Mouse (Mus musculus): Measurements from ENCODE around the gene Rbm20. TPM values are rescaled to one million over a fixed set of nuclear protein-coding genes. Genes with fewer than 3 reads are reported as not detected.
A peak's percentile ranks its signal among the peaks of the same experiment; 100 is the strongest.

The Rbm20 gene
- polyA plus RNA-seq, 1 experiment, result 0.22 TPM

DNA sequence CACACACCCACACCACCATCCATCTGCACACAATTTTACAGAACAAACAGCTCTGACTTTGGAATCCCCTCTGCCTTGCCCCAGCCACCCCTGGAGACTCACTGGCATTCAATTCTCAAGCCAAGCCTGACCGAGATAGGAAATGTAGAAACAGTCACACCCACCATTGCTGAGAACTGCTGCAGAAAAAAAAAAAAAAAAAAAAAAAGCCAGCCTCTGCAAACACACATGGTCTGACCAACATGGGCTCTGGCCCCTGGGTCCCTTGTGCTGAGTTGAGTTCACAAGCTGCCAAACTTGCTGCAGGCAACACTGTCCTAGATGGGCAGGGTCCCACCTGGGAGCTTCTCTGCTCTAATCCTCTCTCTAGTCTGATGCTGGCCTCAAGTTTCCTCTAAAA, 200.7 kb downstream of the Rbm20 start:
- H3K36me3 ChIP-seq (ENCODE audit: control insufficient read depth, insufficient read depth, low read length), result no peaks in the 10 kb centered on the region
- WGBS, result 52% methylated on average over 1 of the region's 1 CpGs

DNA sequence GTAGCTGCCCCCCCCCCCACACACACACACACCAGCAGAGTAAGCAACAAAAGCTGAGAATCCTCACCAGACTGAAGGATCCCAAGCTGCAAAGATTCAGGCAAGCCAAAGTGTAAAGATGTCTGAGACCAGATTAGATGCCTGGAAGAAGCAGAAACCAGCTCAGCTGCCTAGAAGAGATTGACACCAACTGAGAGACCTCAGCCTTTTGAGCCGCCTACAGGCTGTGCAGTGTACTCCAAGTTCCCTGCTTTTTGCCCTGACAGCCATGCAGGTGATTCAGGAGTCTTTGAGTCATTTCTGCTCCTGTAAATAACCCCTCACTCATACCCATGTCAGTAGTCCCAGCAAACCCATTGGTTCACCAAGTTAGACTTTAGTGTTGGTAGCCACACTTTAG, 203.4 kb downstream of the Rbm20 start:
- no peak overlapping the region for H3K4me3 ChIP-seq (ENCODE audit: extremely low read depth, insufficient read depth, insufficient read length)
- no peaks in the 10 kb centered on the region for H3K4me1 ChIP-seq (ENCODE audit: control insufficient read depth, insufficient read depth, insufficient read length)
- no peaks in the 10 kb centered on the region for H3K36me3 ChIP-seq (ENCODE audit: control insufficient read depth, insufficient read depth, low read length)
- no peak overlapping the region for H3K27ac ChIP-seq (ENCODE audit: insufficient read depth, low read length)
- TF ChIP-seq CTCF (IDR thresholded peaks at IDR 0.05; ENCODE audit: extremely low read depth, insufficient read depth, insufficient read length, insufficient replicate concordance) (no peak), POLR2A (IDR thresholded peaks at IDR 0.05; ENCODE audit: low read depth, low read length) (no peak)
- no peak for DNase-seq (ENCODE audit: low read depth in 1 of 2, low spot score in 2 of 2)
- WGBS, result 94% methylated on average over 1 of the region's 1 CpGs
- H3K27me3 ChIP-seq (ENCODE audit: control insufficient read depth, insufficient read depth, low read length), result no peaks in the 10 kb centered on the region

More for the DNA sequence above, 200.7 kb downstream of the Rbm20 start:
- no peak for DNase-seq (ENCODE audit: low read depth in 1 of 2, low spot score in 2 of 2)
- Histone ChIP-seq H3K27me3 (ENCODE audit: control insufficient read depth, insufficient read depth, low read length) (no peaks in the 10 kb centered on the region), H3K27ac (ENCODE audit: insufficient read depth, low read length) (no peak overlapping the region), H3K4me3 (ENCODE audit: extremely low read depth, insufficient read depth, insufficient read length) (no peak overlapping the region), H3K4me1 (ENCODE audit: control insufficient read depth, insufficient read depth, insufficient read length) (no peaks in the 10 kb centered on the region)
- TF ChIP-seq CTCF (IDR thresholded peaks at IDR 0.05; ENCODE audit: extremely low read depth, insufficient read depth, insufficient read length, insufficient replicate concordance) (no peak), POLR2A (IDR thresholded peaks at IDR 0.05; ENCODE audit: low read depth, low read length) (no peak)

DNA sequence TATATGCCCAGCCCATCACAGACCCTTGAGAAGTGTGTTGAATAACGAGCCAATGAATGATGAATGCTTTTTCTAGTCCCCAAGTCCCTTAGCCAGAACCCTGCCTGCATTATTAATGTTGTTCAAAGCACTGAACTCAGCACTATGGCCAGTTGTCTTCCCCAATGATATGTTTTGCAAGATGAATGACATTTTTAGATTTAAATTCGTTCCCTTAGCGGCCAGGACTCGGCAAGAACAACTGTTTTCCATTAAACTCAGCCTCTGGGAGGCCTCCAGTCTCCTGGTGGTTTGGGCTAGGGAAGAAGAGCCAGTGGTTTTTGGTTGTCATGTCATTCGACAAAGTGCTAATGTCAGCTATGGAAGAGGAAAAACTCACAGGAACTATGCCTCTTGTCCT, 204.7 kb downstream of the Rbm20 start:
- peaks cover 3% of the 10 kb centered on the region; the same call in 1 of the 2 replicates for H3K4me1 ChIP-seq (ENCODE audit: control insufficient read depth, insufficient read depth, insufficient read length)
- no peak for TF ChIP-seq CTCF (IDR thresholded peaks at IDR 0.05; ENCODE audit: extremely low read depth, insufficient read depth, insufficient read length, insufficient replicate concordance)
- TF ChIP-seq POLR2A (IDR thresholded peaks at IDR 0.05; ENCODE audit: low read depth, low read length), result no peak
- DNase-seq (ENCODE audit: low read depth in 1 of 2, low spot score in 2 of 2), result no peak
- no peak overlapping the region for H3K4me3 ChIP-seq (ENCODE audit: extremely low read depth, insufficient read depth, insufficient read length)
- H3K27me3 ChIP-seq (ENCODE audit: control insufficient read depth, insufficient read depth, low read length), result no peaks in the 10 kb centered on the region
- no peak overlapping the region for H3K27ac ChIP-seq (ENCODE audit: insufficient read depth, low read length)
- WGBS, result 87% methylated on average over 5 of the region's 5 CpGs
- no peaks in the 10 kb centered on the region for H3K36me3 ChIP-seq (ENCODE audit: control insufficient read depth, insufficient read depth, low read length)

DNA sequence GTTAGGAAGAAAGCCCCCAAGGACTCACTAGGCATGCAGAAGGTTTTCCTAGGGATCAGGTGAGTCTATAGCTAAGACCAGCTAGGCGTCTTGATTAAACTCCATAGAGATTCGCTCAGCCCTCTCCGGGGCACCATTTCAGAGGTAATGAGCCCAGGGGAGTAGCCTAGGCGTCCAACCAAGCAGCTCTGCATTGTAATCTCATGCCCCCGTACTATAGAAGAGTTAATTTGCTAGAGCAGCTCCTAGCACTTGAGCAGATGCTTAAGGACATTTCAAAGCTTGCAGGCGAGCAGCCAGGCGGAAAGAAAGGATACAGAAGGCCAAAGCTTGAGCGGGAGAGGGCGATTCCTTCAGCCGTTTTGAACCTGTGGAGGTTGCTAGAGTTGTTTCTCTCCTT, 208.3 kb downstream of the Rbm20 start:
- Histone ChIP-seq H3K27me3 (ENCODE audit: control insufficient read depth, insufficient read depth, low read length) (no peaks in the 10 kb centered on the region), H3K4me3 (ENCODE audit: extremely low read depth, insufficient read depth, insufficient read length) (no peak overlapping the region), H3K27ac (ENCODE audit: insufficient read depth, low read length) (no peak overlapping the region), H3K36me3 (ENCODE audit: control insufficient read depth, insufficient read depth, low read length) (no peaks in the 10 kb centered on the region), H3K4me1 (ENCODE audit: control insufficient read depth, insufficient read depth, insufficient read length) (peaks cover 21% of the 10 kb centered on the region; the same call in 1 of the 2 replicates)
- TF ChIP-seq POLR2A (IDR thresholded peaks at IDR 0.05; ENCODE audit: low read depth, low read length) (no peak), CTCF (IDR thresholded peaks at IDR 0.05; ENCODE audit: extremely low read depth, insufficient read depth, insufficient read length, insufficient replicate concordance) (no peak)
- DNase-seq (ENCODE audit: low read depth in 1 of 2, low spot score in 2 of 2), result no peak
- 76% methylated on average over 10 of the region's 10 CpGs for WGBS

DNA sequence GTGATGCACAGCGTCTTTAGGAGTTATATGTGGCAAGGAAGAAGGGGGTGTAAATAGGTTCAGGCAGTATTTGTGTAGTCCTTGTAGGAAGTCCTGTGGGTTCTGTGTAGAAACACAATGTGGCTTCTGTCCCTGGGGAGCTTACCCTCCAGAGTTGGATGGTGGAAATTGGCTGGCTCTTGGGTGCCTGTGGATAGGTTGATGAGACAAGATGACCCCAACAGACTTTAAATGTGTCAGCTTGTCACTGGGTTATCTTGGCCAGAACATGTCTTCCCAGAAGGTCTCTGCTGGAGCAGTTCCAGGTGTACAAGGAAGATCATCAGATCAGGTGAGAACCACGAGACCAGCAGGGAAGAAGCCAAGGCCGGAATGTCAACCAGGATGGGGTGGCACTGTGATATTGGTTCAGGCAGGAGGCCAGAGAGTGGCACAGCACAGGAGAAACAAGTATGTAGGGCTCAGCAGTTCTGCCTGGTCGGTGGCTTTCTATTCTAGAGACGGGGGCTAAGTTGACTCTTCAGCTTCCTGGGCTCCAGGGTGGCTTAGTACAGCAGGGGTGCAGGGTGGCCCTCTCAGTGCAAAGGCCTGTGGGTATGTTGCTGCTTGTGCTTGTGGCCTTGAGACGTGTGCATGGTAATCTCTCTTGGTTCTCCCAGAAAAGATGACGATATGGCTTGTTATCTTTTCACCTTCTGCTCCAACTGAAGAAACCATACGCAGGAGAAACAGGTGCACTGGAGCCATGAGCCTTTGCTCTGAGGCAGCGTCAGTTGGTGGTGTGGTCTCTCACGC, 209.7 kb downstream of the Rbm20 start:
- no peak for DNase-seq (ENCODE audit: low read depth in 1 of 2, low spot score in 2 of 2)
- Histone ChIP-seq H3K36me3 (ENCODE audit: control insufficient read depth, insufficient read depth, low read length) (no peaks in the 10 kb centered on the region), H3K4me1 (ENCODE audit: control insufficient read depth, insufficient read depth, insufficient read length) (peaks cover 28% of the 10 kb centered on the region; the same call in 1 of the 2 replicates), H3K4me3 (ENCODE audit: extremely low read depth, insufficient read depth, insufficient read length) (no peak overlapping the region), H3K27me3 (ENCODE audit: control insufficient read depth, insufficient read depth, low read length) (no peaks in the 10 kb centered on the region), H3K27ac (ENCODE audit: insufficient read depth, low read length) (no peak overlapping the region)
- WGBS, result 69% methylated on average over 10 of the region's 10 CpGs
- no peak for TF ChIP-seq POLR2A (IDR thresholded peaks at IDR 0.05; ENCODE audit: low read depth, low read length)
- no peak for TF ChIP-seq CTCF (IDR thresholded peaks at IDR 0.05; ENCODE audit: extremely low read depth, insufficient read depth, insufficient read length, insufficient replicate concordance)

DNA sequence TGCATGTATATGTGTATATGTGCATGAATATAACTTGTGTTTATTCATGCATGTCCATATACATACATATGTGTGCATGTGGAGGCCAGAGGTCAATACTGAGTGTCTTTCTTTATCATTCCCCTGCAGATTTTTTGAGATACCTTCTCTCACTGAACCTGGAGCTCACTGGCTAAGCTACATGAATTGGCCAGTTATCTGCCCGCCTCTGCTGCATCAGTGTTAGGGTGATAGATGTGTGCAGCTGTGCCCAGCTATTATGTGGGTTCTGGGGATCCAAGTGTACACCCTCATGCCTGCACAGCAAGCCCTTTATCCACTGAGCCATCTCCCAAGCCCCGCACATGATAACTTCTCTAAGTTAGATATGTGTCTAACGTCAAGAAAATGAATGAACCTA, 210.7 kb downstream of the Rbm20 start:
- TF ChIP-seq CTCF (IDR thresholded peaks at IDR 0.05; ENCODE audit: extremely low read depth, insufficient read depth, insufficient read length, insufficient replicate concordance) (no peak), POLR2A (IDR thresholded peaks at IDR 0.05; ENCODE audit: low read depth, low read length) (no peak)
- Histone ChIP-seq H3K4me3 (ENCODE audit: extremely low read depth, insufficient read depth, insufficient read length) (no peak overlapping the region), H3K4me1 (ENCODE audit: control insufficient read depth, insufficient read depth, insufficient read length) (peaks cover 39% of the 10 kb centered on the region; the same call in 1 of the 2 replicates), H3K36me3 (ENCODE audit: control insufficient read depth, insufficient read depth, low read length) (no peaks in the 10 kb centered on the region), H3K27me3 (ENCODE audit: control insufficient read depth, insufficient read depth, low read length) (no peaks in the 10 kb centered on the region), H3K27ac (ENCODE audit: insufficient read depth, low read length) (peak overlapping the region; percentile 48; the same call in 1 of the 2 replicates)
- DNase-seq (ENCODE audit: low read depth in 1 of 2, low spot score in 2 of 2), result no peak
- 51% methylated on average over 3 of the region's 3 CpGs for WGBS

DNA sequence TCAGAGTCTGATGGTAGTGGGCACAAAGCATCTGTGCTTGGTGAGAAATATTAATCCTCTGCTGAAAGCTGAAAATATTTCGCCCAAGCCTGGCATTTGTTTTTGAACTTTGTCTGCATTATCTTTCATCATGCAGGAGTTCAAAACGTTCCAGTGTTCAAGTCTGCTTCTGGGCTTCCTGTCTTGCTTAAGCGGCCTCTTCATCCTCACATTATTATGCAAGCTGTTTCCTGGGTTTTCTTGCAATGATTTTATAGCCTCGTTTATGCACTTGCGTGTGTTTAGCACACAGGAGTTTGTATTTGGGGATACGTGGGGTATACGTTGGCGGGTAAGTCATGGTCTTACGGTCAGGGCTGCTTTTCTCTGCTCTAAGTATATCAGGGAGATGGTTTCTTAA, 211.2 kb downstream of the Rbm20 start:
- no peaks in the 10 kb centered on the region for H3K36me3 ChIP-seq (ENCODE audit: control insufficient read depth, insufficient read depth, low read length)
- H3K4me3 ChIP-seq (ENCODE audit: extremely low read depth, insufficient read depth, insufficient read length), result no peak overlapping the region
- 37% methylated on average over 9 of the region's 9 CpGs for WGBS
- H3K4me1 ChIP-seq (ENCODE audit: control insufficient read depth, insufficient read depth, insufficient read length), result peaks cover 43% of the 10 kb centered on the region; the same call in 1 of the 2 replicates
- TF ChIP-seq POLR2A (IDR thresholded peaks at IDR 0.05; ENCODE audit: low read depth, low read length), result no peak
- TF ChIP-seq CTCF (IDR thresholded peaks at IDR 0.05; ENCODE audit: extremely low read depth, insufficient read depth, insufficient read length, insufficient replicate concordance), result no peak
- H3K27ac ChIP-seq (ENCODE audit: insufficient read depth, low read length), result peak overlapping the region; percentile 48; the same call in 1 of the 2 replicates
- H3K27me3 ChIP-seq (ENCODE audit: control insufficient read depth, insufficient read depth, low read length), result no peaks in the 10 kb centered on the region
- no peak for DNase-seq (ENCODE audit: low read depth in 1 of 2, low spot score in 2 of 2)
